Mouse (Mus musculus): ENCODE results near the gene Ica1. TPM values are rescaled to one million over a fixed set of nuclear protein-coding genes. Genes with fewer than 3 reads are reported as not detected.

Gene Ica1
- polyA plus RNA-seq, 1 experiment from 2014 or later, result 50.6 TPM

GRCm38 (mm10) chr6:8780618-8781017, 2.3 kb upstream of the Ica1 start:
- Histone ChIP-seq H3K27me3 (replicated peaks; ENCODE audit: insufficient read depth, low read length) (no peaks in the 10 kb centered on the region), H3K4me1 (ENCODE audit: insufficient read depth, low read depth, low read length) (peaks cover 6% of the 10 kb centered on the region; the same call in 1 of the 2 replicates), H3K4me2 (replicated peaks; ENCODE audit: low read depth, low read length) (no peak overlapping the region), H3K4me3 (ENCODE audit: low read depth, low read length) (no peak overlapping the region), H3K36me3 (ENCODE audit: insufficient read depth, low read length) (no peaks in the 10 kb centered on the region), H3K9ac (replicated peaks; ENCODE audit: low read depth) (no peak overlapping the region), H3K27ac (ENCODE audit: low read length) (no peak overlapping the region), H3K9me3 (ENCODE audit: low read length) (no peaks in the 10 kb centered on the region)
- TF ChIP-seq EP300 (IDR thresholded peaks at IDR 0.05) (no peak), CTCF (IDR thresholded peaks at IDR 0.05) (no peak)
- ATAC-seq (no peak), DNase-seq (ENCODE audit: low spot score) (no peak)

GRCm38 (mm10) chr6:8777411-8778295, 635 bp downstream of the Ica1 start:
- TF ChIP-seq CTCF (IDR thresholded peaks at IDR 0.05) (no peak), EP300 (IDR thresholded peaks at IDR 0.05) (no peak; the same call in none of the 2 replicates)
- Histone ChIP-seq H3K36me3 (ENCODE audit: insufficient read depth, low read length) (no peaks in the 10 kb centered on the region), H3K4me1 (ENCODE audit: insufficient read depth, low read depth, low read length) (peaks cover 6% of the 10 kb centered on the region; the same call in 1 of the 2 replicates), H3K4me3 (ENCODE audit: low read depth, low read length) (peak overlapping the region; percentile 73), H3K27ac (ENCODE audit: low read length) (peak overlapping the region; percentile 77), H3K9me3 (ENCODE audit: low read length) (no peaks in the 10 kb centered on the region), H3K9ac (replicated peaks; ENCODE audit: low read depth) (peak overlapping the region; percentile 48), H3K4me2 (replicated peaks; ENCODE audit: low read depth, low read length) (peak overlapping the region; percentile 96), H3K27me3 (replicated peaks; ENCODE audit: insufficient read depth, low read length) (no peaks in the 10 kb centered on the region)
- WGBS, result 4% methylated on average over 44 of the region's 69 CpGs
- ATAC-seq (peak; percentile 96), DNase-seq (ENCODE audit: low spot score) (peak; percentile 89)

DNA sequence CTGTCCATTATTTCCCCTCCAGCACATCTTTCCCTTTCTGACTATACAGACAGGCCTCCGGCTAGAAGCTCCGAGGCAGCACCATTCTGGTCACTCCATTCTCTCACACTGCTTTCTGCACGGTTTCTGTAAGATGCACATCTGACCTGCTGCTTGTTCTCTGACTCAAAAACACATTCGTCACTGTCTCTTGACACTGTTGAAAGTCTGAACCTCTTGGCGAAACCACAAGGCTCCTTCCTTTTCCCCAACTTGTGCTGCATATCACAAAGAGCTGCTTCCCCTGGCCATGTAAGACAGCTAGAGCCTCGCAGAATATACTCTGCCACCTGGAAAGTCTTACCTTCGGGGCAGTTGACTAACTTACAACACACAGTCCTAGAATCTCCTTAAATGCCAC, 6.7 kb downstream of the Ica1 start:
- WGBS, result 65% methylated on average over 7 of the region's 7 CpGs
- Histone ChIP-seq H3K36me3 (ENCODE audit: insufficient read depth, low read length) (no peaks in the 10 kb centered on the region), H3K4me3 (ENCODE audit: low read depth, low read length) (no peak overlapping the region), H3K27ac (ENCODE audit: low read length) (0 out of 2 replicates have a peak overlapping the region, but pooled peaks have one; percentile 60), H3K27me3 (replicated peaks; ENCODE audit: insufficient read depth, low read length) (no peaks in the 10 kb centered on the region), H3K9ac (replicated peaks; ENCODE audit: low read depth) (no peak overlapping the region), H3K4me2 (replicated peaks; ENCODE audit: low read depth, low read length) (no peak overlapping the region), H3K9me3 (ENCODE audit: low read length) (no peaks in the 10 kb centered on the region), H3K4me1 (ENCODE audit: insufficient read depth, low read depth, low read length) (0 out of 2 replicates have a peak, but pooled peaks cover 4% of the 10 kb centered on the region)
- DNase-seq (ENCODE audit: low spot score), result no peak
- TF ChIP-seq EP300 (IDR thresholded peaks at IDR 0.05) (no peak), CTCF (IDR thresholded peaks at IDR 0.05) (no peak)
- no peak for ATAC-seq

GRCm38 (mm10) chr6:8770341-8770740, 7.9 kb downstream of the Ica1 start:
- no peaks in the 10 kb centered on the region for H3K36me3 ChIP-seq (ENCODE audit: insufficient read depth, low read length)
- peak overlapping the region; percentile 61 for H3K27ac ChIP-seq (ENCODE audit: low read length)
- H3K27me3 ChIP-seq (replicated peaks; ENCODE audit: insufficient read depth, low read length), result no peaks in the 10 kb centered on the region
- H3K9ac ChIP-seq (replicated peaks; ENCODE audit: low read depth), result no peak overlapping the region
- no peak for TF ChIP-seq CTCF (IDR thresholded peaks at IDR 0.05)
- peak; percentile 70 for TF ChIP-seq EP300 (IDR thresholded peaks at IDR 0.05)
- 0 out of 2 replicates have a peak, but pooled peaks cover 4% of the 10 kb centered on the region for H3K4me1 ChIP-seq (ENCODE audit: insufficient read depth, low read depth, low read length)
- peak; percentile 73 for DNase-seq (ENCODE audit: low spot score)
- H3K9me3 ChIP-seq (ENCODE audit: low read length), result no peaks in the 10 kb centered on the region
- no peak overlapping the region for H3K4me3 ChIP-seq (ENCODE audit: low read depth, low read length)
- ATAC-seq, result peak; percentile 90
- 39% methylated on average over 10 of the region's 10 CpGs for WGBS
- peak overlapping the region; percentile 27; the same call in 1 of the 2 replicates for H3K4me2 ChIP-seq (replicated peaks; ENCODE audit: low read depth, low read length)

DNA sequence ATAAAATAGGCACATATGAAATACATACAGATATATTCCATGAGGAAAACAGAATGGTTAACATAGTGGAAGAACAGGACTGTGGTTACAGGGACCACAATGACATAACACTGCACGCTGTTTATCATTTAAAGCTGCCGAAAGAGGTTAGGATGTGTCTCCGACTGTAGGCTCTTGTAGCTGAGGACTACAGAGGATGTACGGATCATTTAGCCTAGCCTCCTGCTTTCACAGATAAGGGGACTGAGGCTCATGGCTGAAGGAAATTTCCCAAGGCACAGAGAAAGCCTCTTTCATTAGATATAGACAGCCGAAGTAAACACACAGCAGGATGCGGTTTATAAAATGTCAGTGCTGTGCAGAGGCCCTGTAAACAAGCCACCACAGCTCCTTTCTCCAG, 8.5 kb downstream of the Ica1 start:
- Histone ChIP-seq H3K4me2 (replicated peaks; ENCODE audit: low read depth, low read length) (peak overlapping the region; percentile 27; the same call in 1 of the 2 replicates), H3K27me3 (replicated peaks; ENCODE audit: insufficient read depth, low read length) (no peaks in the 10 kb centered on the region), H3K9me3 (ENCODE audit: low read length) (no peaks in the 10 kb centered on the region), H3K9ac (replicated peaks; ENCODE audit: low read depth) (no peak overlapping the region), H3K36me3 (ENCODE audit: insufficient read depth, low read length) (no peaks in the 10 kb centered on the region), H3K4me1 (ENCODE audit: insufficient read depth, low read depth, low read length) (0 out of 2 replicates have a peak, but pooled peaks cover 4% of the 10 kb centered on the region), H3K27ac (ENCODE audit: low read length) (peak overlapping the region; percentile 61), H3K4me3 (ENCODE audit: low read depth, low read length) (no peak overlapping the region)
- no peak for TF ChIP-seq EP300 (IDR thresholded peaks at IDR 0.05)
- peak; percentile 73 for ATAC-seq
- DNase-seq (ENCODE audit: low spot score), result peak; percentile 29
- WGBS, result 35% methylated on average over 6 of the region's 6 CpGs

GRCm38 (mm10) chr6:8766652-8767051, 11.6 kb downstream of the Ica1 start:
- TF ChIP-seq CTCF (IDR thresholded peaks at IDR 0.05) (no peak), EP300 (IDR thresholded peaks at IDR 0.05) (peak; percentile 83)
- no peaks in the 10 kb centered on the region for H3K9me3 ChIP-seq (ENCODE audit: low read length)
- ATAC-seq, result peak; percentile 70
- H3K27me3 ChIP-seq (replicated peaks; ENCODE audit: insufficient read depth, low read length), result no peaks in the 10 kb centered on the region
- 64% methylated on average over 5 of the region's 5 CpGs for WGBS
- 0 out of 2 replicates have a peak, but pooled peaks cover 4% of the 10 kb centered on the region for H3K4me1 ChIP-seq (ENCODE audit: insufficient read depth, low read depth, low read length)
- no peaks in the 10 kb centered on the region for H3K36me3 ChIP-seq (ENCODE audit: insufficient read depth, low read length)
- DNase-seq (ENCODE audit: low spot score), result peak; percentile 73
- H3K4me3 ChIP-seq (ENCODE audit: low read depth, low read length), result no peak overlapping the region
- no peak overlapping the region for H3K4me2 ChIP-seq (replicated peaks; ENCODE audit: low read depth, low read length)
- H3K9ac ChIP-seq (replicated peaks; ENCODE audit: low read depth), result no peak overlapping the region
- no peak overlapping the region for H3K27ac ChIP-seq (ENCODE audit: low read length)
